Mouse (Mus musculus): ENCODE measurements around the gene Grid1. TPM values are rescaled to one million over a fixed set of nuclear protein-coding genes. Genes with fewer than 3 reads are reported as not detected.

Gene Grid1
- polyA plus RNA-seq, 2 experiments from 2014 or later: not detected

- ATAC-seq: no peak
Observed at GRCm38 (mm10) chr14:35502324-35502723, 682.4 kb downstream of the Grid1 start.

GRCm38 (mm10) chr14:35519402-35519801 lies 699.5 kb downstream of the Grid1 start:
- no peak for ATAC-seq

- ATAC-seq: no peak
Observed at GRCm38 (mm10) chr14:35538835-35539234, 718.9 kb downstream of the Grid1 start.

GRCm38 (mm10) chr14:35541254-35541991 lies 721.5 kb downstream of the Grid1 start:
- ATAC-seq: no peak

- no peak for ATAC-seq
Observed at GRCm38 (mm10) chr14:35541992-35542380, 722.1 kb downstream of the Grid1 start.

GRCm38 (mm10) chr14:35554288-35554687 lies 734.4 kb downstream of the Grid1 start:
- ATAC-seq: no peak

GRCm38 (mm10) chr14:35561244-35561893 lies 741.5 kb downstream of the Grid1 start:
- no peak for ATAC-seq

GRCm38 (mm10) chr14:35572991-35573502 lies 753.1 kb downstream of the Grid1 start:
- no peak for ATAC-seq

GRCm38 (mm10) chr14:35574489-35574888 lies 754.6 kb downstream of the Grid1 start:
- ATAC-seq: no peak

- ATAC-seq: no peak
Observed at GRCm38 (mm10) chr14:35575285-35575684, 755.4 kb downstream of the Grid1 start.

- ATAC-seq: no peak
Observed at GRCm38 (mm10) chr14:35625749-35626148, 805.8 kb downstream of the Grid1 start.

Other genes starting within 250 kb of the Grid1 start
- gene Ldb3, start 231.4 kb upstream of the Grid1 start, polyA plus RNA-seq (2017; shearing (Covaris generic)): not detected
- not detected for gene Opn4, start 220.0 kb upstream of the Grid1 start, polyA plus RNA-seq (2017; shearing (Covaris generic))
- gene Wapl, start 146.2 kb upstream of the Grid1 start, polyA plus RNA-seq (2017; shearing (Covaris generic)): 10 to 100 TPM; 49.1 to 49.9 TPM